Mouse (Mus musculus) spleen, adult 2 months (tissue): ENCODE measurements around the gene Timm13. TPM values are rescaled to one million over a fixed set of nuclear protein-coding genes. Genes with fewer than 3 reads are reported as not detected.

ENCODE experiments used
- DNase-seq, 2 experiments: peaks; one replicate each; pipeline versions ENCODE4 v3.0.0 to v3.0.0-alpha.2; 2012 to 2021; ENCODE audit warnings: low spot score in 2 of 2, low read depth in 1 of 2
- H3K27ac ChIP-seq: fragments of 200-500 bp; 2 replicates; pipeline ENCODE4 v1.5.1; 2012; ENCODE audit warnings: low read length, inconsistent platforms; ENCODE audit not compliant: insufficient read depth
- H3K27me3 ChIP-seq: fragments of 200-500 bp; 2 replicates; pipeline ENCODE4 v1.6.1; 2012; ENCODE audit warnings: mild to moderate bottlenecking, moderate library complexity, low read length, inconsistent platforms; ENCODE audit not compliant: control insufficient read depth, insufficient read depth
- H3K36me3 ChIP-seq: fragments of 200-500 bp; 2 replicates; pipeline ENCODE4 v1.6.1; 2012; ENCODE audit warnings: mild to moderate bottlenecking, low read length, inconsistent platforms; ENCODE audit not compliant: control insufficient read depth, insufficient read depth
- H3K4me1 ChIP-seq: fragments of 200-500 bp; 2 replicates; pipeline ENCODE4 v1.6.1; 2011; ENCODE audit warnings: inconsistent platforms; ENCODE audit not compliant: control insufficient read depth, insufficient read depth, insufficient read length
- H3K4me3 ChIP-seq: fragments of 200-500 bp; 2 replicates; pipeline ENCODE4 v1.5.1; 2011; ENCODE audit warnings: mild to moderate bottlenecking, inconsistent platforms; ENCODE audit not compliant: insufficient read depth, insufficient read length; ENCODE audit errors: extremely low read depth
- CTCF ChIP-seq: fragments of 200-500 bp; IDR thresholded peaks from 2 replicates; pipeline ENCODE4 v1.5.1; 2011; ENCODE audit warnings: mild to moderate bottlenecking, inconsistent platforms; ENCODE audit not compliant: insufficient read depth, insufficient read length, insufficient replicate concordance; ENCODE audit errors: extremely low read depth
- POLR2A ChIP-seq: fragments of 200-500 bp; IDR thresholded peaks from 2 replicates; pipeline ENCODE4 v1.6.1; 2011; ENCODE audit warnings: low read depth, low read length, inconsistent platforms
- WGBS: fragments of 180-500 bp; shearing (Covaris S2); methylation state at CpG from one replicate; pipeline ENCODE4 v1.1.7; 2018; 5-methylcytosine and 5-hydroxymethylcytosine counted together
- polyA plus RNA-seq: library from polyadenylated mRNA; depleted of rRNA; stranded (reverse); fragments of >200 nt; gene quantifications from 2 replicates; pipeline ENCODE4 v1.2.3, GENCODE M21; 2012

The Timm13 gene
- polyA plus RNA-seq, 1 experiment, result 123 TPM

DNA sequence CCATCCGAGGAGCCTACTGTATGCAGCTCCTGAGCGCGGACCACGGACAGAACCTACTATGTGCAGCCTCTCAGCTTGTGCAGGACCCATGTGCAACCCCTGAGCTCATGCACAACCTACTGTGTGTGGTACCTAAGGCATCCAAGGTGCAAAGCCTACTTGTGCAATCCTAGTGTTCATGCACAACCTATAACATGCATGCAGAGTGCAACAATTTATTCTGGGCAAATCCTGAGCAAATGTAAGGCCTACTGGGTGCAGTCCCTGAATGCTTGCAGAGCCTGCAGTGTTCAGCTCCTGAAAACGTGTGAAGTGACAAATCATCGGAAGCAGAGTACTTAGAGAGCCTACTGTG is 36.0 kb upstream of the Timm13 start:
- Histone ChIP-seq H3K4me3 (no peak overlapping the region), H3K4me1 (peaks cover 51% of the 10 kb centered on the region)

DNA sequence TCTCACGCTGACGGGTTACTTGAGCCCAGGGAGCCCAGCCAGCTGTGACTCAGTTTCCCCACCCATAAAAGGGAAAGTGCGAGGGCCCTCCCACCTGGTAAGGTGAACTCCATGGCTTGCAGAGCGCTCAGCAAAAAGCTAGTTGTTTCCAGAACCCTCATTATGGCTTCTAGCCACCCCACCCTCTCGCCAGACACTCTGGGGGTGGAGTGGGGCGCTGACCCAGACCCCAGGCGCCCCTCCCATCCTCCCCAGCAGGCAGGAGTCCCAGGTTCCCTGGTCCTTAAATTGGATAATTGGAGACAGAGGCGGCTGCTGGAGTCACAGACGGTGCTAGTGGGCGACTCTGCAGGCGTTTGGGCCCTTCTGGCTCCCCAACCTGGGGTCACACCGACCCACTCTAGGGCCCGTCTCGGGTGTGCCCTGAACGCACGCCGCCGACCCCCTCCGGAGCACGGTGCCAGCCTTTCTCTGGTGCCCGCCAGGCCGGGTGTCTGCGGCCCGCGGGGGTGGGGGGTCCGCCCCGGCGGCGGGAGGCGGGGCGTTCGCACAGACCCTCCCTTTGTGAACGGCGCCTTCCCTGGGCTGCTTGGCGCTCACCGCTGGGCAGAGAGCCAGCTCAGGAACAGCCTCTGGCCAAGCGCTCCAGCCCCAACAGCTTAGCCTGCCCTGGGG is 35.5 kb upstream of the Timm13 start:
- no peak overlapping the region for H3K27ac ChIP-seq
- no peak overlapping the region for H3K4me3 ChIP-seq
- no peak for DNase-seq
- no peaks in the 10 kb centered on the region for H3K27me3 ChIP-seq
- peaks cover 54% of the 10 kb centered on the region for H3K4me1 ChIP-seq
- 7% methylated on average over 33 of the region's 37 CpGs for WGBS
- 0 out of 2 replicates have a peak, but pooled peaks cover 2% of the 10 kb centered on the region for H3K36me3 ChIP-seq
- TF ChIP-seq CTCF (no peak), POLR2A (no peak)

More for the DNA sequence above, 36.0 kb upstream of the Timm13 start:
- 0 out of 2 replicates have a peak, but pooled peaks cover under 1% of the 10 kb centered on the region for H3K36me3 ChIP-seq
- WGBS, result 20% methylated on average over 6 of the region's 6 CpGs
- no peak for DNase-seq
- H3K27me3 ChIP-seq, result no peaks in the 10 kb centered on the region
- TF ChIP-seq POLR2A (no peak), CTCF (no peak)
- no peak overlapping the region for H3K27ac ChIP-seq

DNA sequence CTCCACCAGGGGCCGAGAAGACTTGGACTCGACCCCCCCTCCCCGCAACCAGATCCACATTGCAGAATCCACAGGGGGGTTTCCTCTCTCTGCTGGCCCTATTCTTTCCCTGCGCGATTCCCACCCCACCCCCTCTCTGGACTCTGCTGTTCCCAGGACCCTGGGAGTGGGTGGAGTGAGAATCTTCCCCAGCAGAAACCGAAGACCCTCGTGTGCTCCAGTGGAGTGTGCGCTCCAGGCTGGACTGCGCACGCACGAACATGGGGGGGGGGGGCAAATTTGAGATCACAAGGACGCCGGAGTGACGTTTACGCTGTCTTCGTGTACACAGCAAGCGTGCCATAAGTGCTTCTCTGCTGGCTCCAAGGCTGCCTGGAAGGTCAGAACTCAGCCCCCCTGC is 34.9 kb upstream of the Timm13 start:
- 31% methylated on average over 17 of the region's 17 CpGs for WGBS
- peaks cover 57% of the 10 kb centered on the region for H3K4me1 ChIP-seq
- H3K4me3 ChIP-seq, result no peak overlapping the region
- DNase-seq, result no peak
- TF ChIP-seq CTCF (no peak), POLR2A (no peak)
- no peaks in the 10 kb centered on the region for H3K27me3 ChIP-seq
- 0 out of 2 replicates have a peak, but pooled peaks cover 2% of the 10 kb centered on the region for H3K36me3 ChIP-seq
- H3K27ac ChIP-seq, result no peak overlapping the region

DNA sequence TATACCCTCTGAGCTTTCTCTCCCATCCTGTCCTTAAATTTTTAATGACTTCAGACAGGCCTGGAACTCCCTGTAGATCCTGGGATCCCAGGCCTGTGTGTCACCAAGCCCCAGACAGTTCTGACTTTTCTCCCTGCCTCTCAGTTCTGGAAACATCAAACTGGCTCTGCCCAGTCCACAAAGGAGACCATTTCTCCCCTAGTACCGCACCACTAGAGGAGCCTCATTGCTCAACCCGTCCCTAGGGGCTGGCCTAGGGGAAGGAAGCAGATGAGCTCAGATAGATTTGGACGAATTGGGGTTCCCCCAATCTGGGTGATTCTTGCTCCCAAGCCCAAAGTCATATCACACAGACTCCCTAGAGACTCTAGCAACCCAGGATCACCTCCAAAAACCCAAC is 34.5 kb upstream of the Timm13 start:
- 11% methylated on average over 3 of the region's 3 CpGs for WGBS
- TF ChIP-seq CTCF (no peak), POLR2A (no peak)
- Histone ChIP-seq H3K4me3 (no peak overlapping the region), H3K36me3 (0 out of 2 replicates have a peak, but pooled peaks cover 2% of the 10 kb centered on the region), H3K27ac (no peak overlapping the region), H3K4me1 (peaks cover 58% of the 10 kb centered on the region), H3K27me3 (no peaks in the 10 kb centered on the region)
- peak in 1 of 2 experiments; percentile 49 for DNase-seq

DNA sequence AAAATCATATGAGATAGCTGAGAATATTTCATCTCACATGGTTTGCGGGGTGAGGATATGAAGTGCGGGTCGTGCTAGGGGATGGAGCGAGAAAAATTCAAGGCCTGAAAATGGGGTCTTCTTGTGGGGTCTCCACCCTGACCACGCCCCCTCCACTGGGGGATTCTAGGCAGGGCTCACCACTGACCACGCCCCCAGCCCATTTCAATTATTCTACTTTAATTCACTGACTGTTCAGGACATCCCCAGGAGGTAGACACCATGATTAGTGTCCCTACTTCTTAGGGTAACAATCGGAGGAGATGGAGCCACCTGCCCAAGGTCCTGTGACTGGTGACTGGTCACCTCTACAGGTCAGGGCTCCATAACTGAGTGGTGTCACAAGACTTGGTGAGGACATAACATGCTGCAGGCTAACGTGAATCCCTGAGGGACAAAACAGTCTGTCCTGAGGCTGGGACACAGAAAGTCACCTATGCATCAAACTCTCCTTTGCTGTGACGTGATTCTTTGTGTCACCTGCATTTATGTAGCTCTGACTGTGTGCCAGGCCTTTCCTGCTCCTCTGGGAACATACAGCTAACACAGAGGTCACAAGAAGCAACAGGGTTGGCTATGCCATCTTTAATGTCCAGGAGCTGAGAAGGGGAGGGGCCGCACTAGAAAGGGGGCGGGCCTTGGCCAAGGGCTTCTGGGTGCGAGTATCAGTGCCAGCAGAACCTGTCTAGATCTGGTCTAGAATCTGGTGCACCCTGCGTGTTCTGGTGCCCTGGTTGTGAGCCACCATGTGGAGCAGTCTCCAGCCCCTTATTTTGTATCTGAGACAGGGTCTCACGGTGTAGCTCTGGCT is 33.6 kb upstream of the Timm13 start:
- DNase-seq, result no peak
- Histone ChIP-seq H3K27ac (no peak overlapping the region), H3K27me3 (no peaks in the 10 kb centered on the region), H3K36me3 (0 out of 2 replicates have a peak, but pooled peaks cover 2% of the 10 kb centered on the region), H3K4me3 (no peak overlapping the region), H3K4me1 (peaks cover 54% of the 10 kb centered on the region)
- TF ChIP-seq POLR2A (no peak), CTCF (no peak)
- WGBS, result 82% methylated on average over 14 of the region's 14 CpGs

DNA sequence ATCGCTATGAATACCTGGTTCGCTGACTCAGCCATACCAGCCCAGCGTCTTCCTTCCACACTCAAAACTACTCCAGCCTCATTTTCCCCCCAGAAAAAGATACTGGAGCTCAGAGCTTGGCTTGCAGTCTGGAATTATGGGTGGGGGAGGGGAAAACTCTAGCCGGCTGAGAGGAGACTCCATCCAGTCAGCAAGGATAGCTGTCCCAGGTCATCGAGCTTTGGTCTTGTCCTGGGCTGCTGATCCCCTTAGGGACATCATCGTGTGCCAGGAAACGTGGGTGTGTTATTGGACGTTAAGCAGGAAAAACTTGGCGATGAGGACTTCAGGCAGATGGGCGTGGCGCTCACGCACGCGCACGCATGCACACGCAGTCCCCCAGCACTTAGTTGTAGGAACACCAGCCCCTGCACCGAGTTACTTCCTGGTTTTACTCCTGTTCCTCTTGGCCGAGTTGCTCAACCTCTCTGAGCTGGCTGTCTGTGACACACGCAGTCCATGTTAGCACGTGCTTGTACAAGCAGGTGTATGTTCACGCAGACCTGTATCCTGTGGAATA is 32.7 kb upstream of the Timm13 start:
- Histone ChIP-seq H3K36me3 (0 out of 2 replicates have a peak, but pooled peaks cover 2% of the 10 kb centered on the region), H3K4me1 (peaks cover 48% of the 10 kb centered on the region), H3K4me3 (peak overlapping the region; percentile 33; the same call in 1 of the 2 replicates), H3K27me3 (no peaks in the 10 kb centered on the region), H3K27ac (no peak overlapping the region)
- no peak for TF ChIP-seq POLR2A
- WGBS, result 3% methylated on average over 21 of the region's 21 CpGs
- DNase-seq, result peak in 1 of 2 experiments; percentile 45
